Mouse (Mus musculus) liver, embryonic 16.5 days (tissue): ENCODE results near the gene Ramac. TPM values are rescaled to one million over a fixed set of nuclear protein-coding genes. Genes with fewer than 3 reads are reported as not detected.

ENCODE experiments used
- ATAC-seq: fragments of 200-750 bp; cut with Nextera tagmentation; 2 replicates; pipeline ENCODE4 v1.8.0; 2017; ENCODE audit warnings: low read depth, mild to moderate bottlenecking, moderate number of reproducible peaks, moderate library complexity
- H3K27ac ChIP-seq: fragments of 300-500 bp; sonication (generic); 2 replicates; pipeline ENCODE4 v1.5.1; 2014; ENCODE audit warnings: mild to moderate bottlenecking, low read length
- H3K27me3 ChIP-seq: fragments of 300-500 bp; sonication (generic); 2 replicates; pipeline ENCODE4 v1.6.1; 2014; ENCODE audit warnings: low read depth, low read length, mixed read lengths; ENCODE audit not compliant: control insufficient read depth, insufficient read depth
- H3K36me3 ChIP-seq: fragments of 300-500 bp; sonication (generic); 2 replicates; pipeline ENCODE4 v1.6.1; 2014; ENCODE audit warnings: mild to moderate bottlenecking; ENCODE audit not compliant: control insufficient read depth, insufficient read depth
- H3K4me1 ChIP-seq: fragments of 300-500 bp; sonication (generic); 2 replicates; pipeline ENCODE4 v1.6.1; 2014; ENCODE audit warnings: low read depth, low read length, mixed read lengths; ENCODE audit not compliant: control insufficient read depth
- H3K4me2 ChIP-seq: fragments of 300-500 bp; sonication (generic); 2 replicates; pipeline ENCODE4 v1.6.1; 2014; ENCODE audit warnings: low read depth, low read length, mixed read lengths
- H3K4me3 ChIP-seq: fragments of 300-500 bp; sonication (generic); 2 replicates; pipeline ENCODE4 v1.5.1; 2014; ENCODE audit warnings: low read depth, mild to moderate bottlenecking, low read length
- H3K9ac ChIP-seq: fragments of 300-500 bp; sonication (generic); 2 replicates; pipeline ENCODE4 v1.6.1; 2014; ENCODE audit warnings: low read depth, low read length
- H3K9me3 ChIP-seq: fragments of 300-500 bp; sonication (generic); replicated peaks from 2 replicates; pipeline ENCODE4 v1.6.1; 2016; ENCODE audit warnings: low read length; ENCODE audit not compliant: control insufficient read depth
- WGBS: fragments of 180-500 bp; shearing (Covaris S2); extraction: QIAGEN DNeasy Blood & Tissue Kit; methylation state at CpG from one replicate; pipeline ENCODE4 v1.1.7; 2014; ENCODE audit not compliant: insufficient replicate concordance; 5-methylcytosine and 5-hydroxymethylcytosine counted together
- polyA plus RNA-seq: library from polyadenylated mRNA; unstranded; fragments of >200 nt; fragmentation: Nextera tagmentation; extraction: Ambion mirVana; gene quantifications from 2 replicates; pipeline ENCODE4 v1.2.1, GENCODE M21; 2015

The Ramac gene
- 52.9 and 62.2 TPM in 2 replicates for polyA plus RNA-seq

- ATAC-seq, result peak; percentile 96
- peak within 1 kb of the TSS; percentile 92 for H3K4me2 ChIP-seq
- H3K9ac ChIP-seq, result peak within 1 kb of the TSS; percentile 91
- no peaks in the 10 kb centered on the region for H3K27me3 ChIP-seq
- 0% methylated on average over 56 of the region's 56 CpGs for WGBS
- peak within 1 kb of the TSS; percentile 97 for H3K4me3 ChIP-seq
- H3K4me1 ChIP-seq, result peaks cover 7% of the 10 kb centered on the region
- no peaks in the 10 kb centered on the region for H3K36me3 ChIP-seq
- peak within 1 kb of the TSS; percentile 91 for H3K27ac ChIP-seq
- H3K9me3 ChIP-seq, result no peaks in the 10 kb centered on the region
Observed at GRCm38 (mm10) chr7:81762180-81763109, at the start of gene Ramac. Ramac (plus strand) TSS chr7:81762925.

DNA sequence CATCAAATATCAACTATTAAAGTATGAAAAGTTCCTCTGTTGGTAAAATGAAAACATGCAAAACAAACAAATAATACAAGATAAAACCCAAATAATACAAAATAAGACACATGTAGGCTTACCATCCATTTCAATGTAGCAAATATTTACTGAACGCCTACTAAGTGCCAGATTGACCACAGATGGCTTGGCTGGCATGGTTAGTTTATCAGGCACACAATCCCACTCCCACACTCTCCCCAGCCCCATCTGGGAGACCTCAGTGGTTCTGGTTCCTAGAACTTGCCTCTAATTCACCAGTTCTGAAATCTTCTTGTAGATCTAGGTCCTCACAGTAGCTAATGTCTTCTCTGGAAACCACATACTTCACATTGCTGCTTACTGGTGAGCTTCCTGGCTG is 44.1 kb upstream of the Ramac start:
- 46% methylated on average over 1 of the region's 1 CpGs for WGBS
- peak overlapping the region; percentile 21 for H3K4me2 ChIP-seq
- no peaks in the 10 kb centered on the region for H3K36me3 ChIP-seq
- H3K27me3 ChIP-seq, result no peaks in the 10 kb centered on the region
- H3K9me3 ChIP-seq, result no peaks in the 10 kb centered on the region
- ATAC-seq, result no peak
- peak overlapping the region; percentile 69 for H3K27ac ChIP-seq
- H3K4me1 ChIP-seq, result peaks cover 5% of the 10 kb centered on the region
- no peak overlapping the region for H3K9ac ChIP-seq
- 0 out of 2 replicates have a peak overlapping the region, but pooled peaks have one; percentile 11 for H3K4me3 ChIP-seq

DNA sequence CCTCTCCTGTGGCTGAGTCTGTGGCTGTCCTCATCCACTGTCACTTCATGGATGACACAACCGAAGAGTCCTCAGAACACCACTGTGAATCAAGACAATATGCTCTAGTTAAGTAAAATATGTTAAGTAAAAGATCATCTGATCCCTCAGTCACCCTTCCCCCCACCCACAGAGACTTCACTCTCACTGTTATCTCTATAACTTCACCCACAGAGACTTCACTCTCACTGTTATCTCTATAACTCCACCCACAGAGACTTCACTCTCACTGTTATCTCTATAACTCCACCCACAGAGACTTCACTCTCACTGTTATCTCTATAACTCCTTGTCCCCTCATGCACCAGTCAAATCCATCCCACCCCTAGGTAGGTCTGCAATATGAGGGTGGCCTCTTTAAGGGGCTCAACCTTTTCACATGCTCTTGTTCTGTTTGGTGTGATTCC is 43.5 kb upstream of the Ramac start:
- Histone ChIP-seq H3K27me3 (no peaks in the 10 kb centered on the region), H3K9me3 (no peaks in the 10 kb centered on the region), H3K4me1 (peaks cover 5% of the 10 kb centered on the region), H3K27ac (peak overlapping the region; percentile 69), H3K36me3 (no peaks in the 10 kb centered on the region), H3K4me3 (0 out of 2 replicates have a peak overlapping the region, but pooled peaks have one; percentile 11), H3K4me2 (peak overlapping the region; percentile 21), H3K9ac (no peak overlapping the region)
- WGBS, result 39% methylated on average over 1 of the region's 1 CpGs
- ATAC-seq, result peak; percentile 92

DNA sequence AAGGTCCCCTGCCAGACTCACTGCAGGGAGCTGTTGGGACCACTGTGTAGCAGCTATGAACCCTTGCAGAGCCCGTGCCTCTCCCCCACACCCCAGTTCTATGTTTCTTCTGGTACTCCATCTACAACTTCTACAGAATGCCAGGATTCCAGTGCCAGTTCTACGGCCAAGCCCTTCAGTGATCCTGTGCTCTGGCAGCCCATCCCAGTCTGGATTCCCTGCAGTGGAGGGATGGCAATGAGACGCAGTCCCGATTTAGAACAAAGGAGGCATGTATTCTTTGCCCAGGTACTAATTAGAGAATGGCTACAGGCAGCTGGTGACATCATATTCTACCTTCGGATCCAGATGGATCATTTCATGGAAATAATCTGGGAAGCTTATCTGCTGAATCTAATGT is 41.5 kb upstream of the Ramac start:
- Histone ChIP-seq H3K4me1 (peaks cover 9% of the 10 kb centered on the region), H3K27ac (no peak overlapping the region), H3K27me3 (no peaks in the 10 kb centered on the region), H3K36me3 (no peaks in the 10 kb centered on the region), H3K4me3 (no peak overlapping the region), H3K9me3 (no peaks in the 10 kb centered on the region), H3K9ac (no peak overlapping the region), H3K4me2 (no peak overlapping the region)
- ATAC-seq, result no peak
- WGBS, result 71% methylated on average over 5 of the region's 5 CpGs

DNA sequence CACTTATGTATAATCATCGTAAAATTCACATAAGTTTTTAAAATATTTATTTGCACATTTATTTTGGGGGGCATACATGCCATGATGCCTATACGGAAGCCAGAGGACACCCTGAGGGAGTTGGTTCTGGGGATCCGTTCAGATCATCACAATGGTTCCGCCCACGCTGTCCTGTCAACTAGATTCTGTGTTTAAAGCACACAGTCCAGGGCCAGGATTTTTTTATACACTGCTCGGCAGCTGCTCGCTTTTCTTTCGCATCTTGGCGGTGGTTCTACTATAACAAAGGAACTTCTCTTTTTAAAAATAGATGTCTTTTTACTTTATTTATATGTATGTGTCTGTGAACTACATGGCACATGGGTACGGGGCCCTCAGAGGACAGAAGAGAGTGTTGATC is 38.9 kb upstream of the Ramac start:
- H3K4me2 ChIP-seq, result no peak overlapping the region
- no peaks in the 10 kb centered on the region for H3K36me3 ChIP-seq
- no peaks in the 10 kb centered on the region for H3K9me3 ChIP-seq
- H3K9ac ChIP-seq, result no peak overlapping the region
- no peaks in the 10 kb centered on the region for H3K27me3 ChIP-seq
- peaks cover 6% of the 10 kb centered on the region for H3K4me1 ChIP-seq
- WGBS, result 83% methylated on average over 10 of the region's 10 CpGs
- ATAC-seq, result no peak
- H3K27ac ChIP-seq, result no peak overlapping the region
- no peak overlapping the region for H3K4me3 ChIP-seq

- Histone ChIP-seq H3K27ac (no peak overlapping the region), H3K27me3 (no peaks in the 10 kb centered on the region), H3K36me3 (no peaks in the 10 kb centered on the region), H3K9ac (no peak overlapping the region), H3K4me3 (no peak overlapping the region), H3K4me2 (no peak overlapping the region), H3K4me1 (peaks cover 4% of the 10 kb centered on the region; the same call in 1 of the 2 replicates), H3K9me3 (no peaks in the 10 kb centered on the region)
- ATAC-seq, result peak; percentile 47; the same call in 1 of the 2 replicates
- 21% methylated on average over 18 of the region's 18 CpGs for WGBS
Observed at GRCm38 (mm10) chr7:81725986-81726727, 36.6 kb upstream of the Ramac start.

GRCm38 (mm10) chr7:81726728-81727005 is 36.1 kb upstream of the Ramac start:
- H3K9ac ChIP-seq, result no peak overlapping the region
- no peak overlapping the region for H3K27ac ChIP-seq
- no peak for ATAC-seq
- peaks cover 4% of the 10 kb centered on the region; the same call in 1 of the 2 replicates for H3K4me1 ChIP-seq
- H3K4me3 ChIP-seq, result no peak overlapping the region
- H3K36me3 ChIP-seq, result no peaks in the 10 kb centered on the region
- H3K9me3 ChIP-seq, result no peaks in the 10 kb centered on the region
- no peaks in the 10 kb centered on the region for H3K27me3 ChIP-seq
- WGBS, result 65% methylated on average over 2 of the region's 2 CpGs
- no peak overlapping the region for H3K4me2 ChIP-seq

DNA sequence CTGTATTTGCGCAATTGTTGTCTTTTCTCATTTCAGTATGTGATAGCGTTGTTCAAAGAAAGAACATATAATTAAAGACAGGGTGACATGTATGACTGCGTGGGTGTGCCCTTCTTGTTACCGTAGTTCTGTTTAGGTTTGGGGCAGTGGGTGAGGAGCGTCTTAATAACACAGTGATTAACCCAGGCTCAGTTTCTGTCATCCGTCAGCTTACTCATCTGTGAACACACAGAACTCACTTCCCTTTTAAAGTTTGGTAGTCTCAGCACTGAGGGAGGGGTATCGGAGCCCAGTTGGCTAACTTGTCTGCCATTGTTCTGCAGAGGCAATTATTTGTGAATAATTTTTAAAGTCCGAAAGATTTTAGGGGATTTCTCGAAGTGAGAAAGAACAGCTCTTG is 35.0 kb upstream of the Ramac start:
- H3K4me2 ChIP-seq, result no peak overlapping the region
- H3K9me3 ChIP-seq, result no peaks in the 10 kb centered on the region
- no peak overlapping the region for H3K27ac ChIP-seq
- peaks cover 4% of the 10 kb centered on the region; the same call in 1 of the 2 replicates for H3K4me1 ChIP-seq
- no peak for ATAC-seq
- H3K4me3 ChIP-seq, result no peak overlapping the region
- WGBS, result 64% methylated on average over 9 of the region's 9 CpGs
- no peaks in the 10 kb centered on the region for H3K27me3 ChIP-seq
- H3K36me3 ChIP-seq, result no peaks in the 10 kb centered on the region
- no peak overlapping the region for H3K9ac ChIP-seq

DNA sequence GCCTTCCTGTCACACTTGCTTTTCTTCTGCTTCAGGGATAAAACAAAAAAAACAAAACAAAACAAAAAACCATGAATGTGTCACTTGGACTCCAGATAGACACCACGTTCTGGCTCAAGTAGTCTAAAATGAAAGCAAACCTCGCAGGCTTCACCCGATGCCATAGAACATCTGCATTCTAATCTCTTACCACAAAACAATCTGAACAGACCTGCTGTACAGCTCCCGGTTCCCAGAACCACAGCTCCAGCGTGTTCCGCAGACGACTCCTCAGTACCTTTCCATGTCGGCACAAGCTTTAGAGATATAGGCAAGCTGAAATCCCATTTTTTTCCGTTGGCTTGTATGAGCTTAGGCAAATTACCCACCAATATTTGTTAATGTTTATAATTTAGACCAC is 32.9 kb upstream of the Ramac start:
- Histone ChIP-seq H3K27ac (no peak overlapping the region), H3K4me1 (peaks cover 4% of the 10 kb centered on the region; the same call in 1 of the 2 replicates), H3K9ac (no peak overlapping the region), H3K9me3 (no peaks in the 10 kb centered on the region), H3K27me3 (no peaks in the 10 kb centered on the region), H3K4me2 (peak overlapping the region; percentile 28), H3K4me3 (no peak overlapping the region), H3K36me3 (no peaks in the 10 kb centered on the region)
- ATAC-seq, result no peak
- WGBS, result 30% methylated on average over 9 of the region's 9 CpGs
